Mouse (Mus musculus): ENCODE results near the gene Cp. TPM values are rescaled to one million over a fixed set of nuclear protein-coding genes. Genes with fewer than 3 reads are reported as not detected.
A peak's percentile ranks its signal among the peaks of the same experiment; 100 is the strongest.
"Not testable (repeated sequence)": the region's sequence is repeated elsewhere in the genome, so short reads cannot be mapped to it uniquely, and the experiment has no call there.

The Cp gene
- polyA plus RNA-seq, 1 experiment from 2014 or later, result 1.8 TPM

GRCm38 (mm10) chr3:20041461-20041860, 84.6 kb downstream of the Cp start:
- H3K9me3 ChIP-seq (ENCODE audit: control insufficient read depth, low read length); H3K4me3 ChIP-seq (ENCODE audit: low read length); H3K4me2 ChIP-seq (ENCODE audit: low read depth, low read length); H3K36me3 ChIP-seq (ENCODE audit: control insufficient read depth, insufficient read depth, low read length); H3K27me3 ChIP-seq (replicated peaks; ENCODE audit: control insufficient read depth, insufficient read depth, low read length); H3K4me1 ChIP-seq (ENCODE audit: control insufficient read depth, insufficient read depth, low read length); H3K9ac ChIP-seq (ENCODE audit: low read depth, low read length); H3K27ac ChIP-seq (ENCODE audit: low read length); ATAC-seq: not testable (repeated sequence)
- WGBS, result 92% methylated on average over 7 of the region's 7 CpGs

GRCm38 (mm10) chr3:20044736-20045135, 87.9 kb downstream of the Cp start:
- H3K4me3 ChIP-seq (ENCODE audit: low read length); H3K9me3 ChIP-seq (ENCODE audit: control insufficient read depth, low read length); H3K4me2 ChIP-seq (ENCODE audit: low read depth, low read length); H3K4me1 ChIP-seq (ENCODE audit: control insufficient read depth, insufficient read depth, low read length); H3K27me3 ChIP-seq (replicated peaks; ENCODE audit: control insufficient read depth, insufficient read depth, low read length); H3K36me3 ChIP-seq (ENCODE audit: control insufficient read depth, insufficient read depth, low read length); H3K27ac ChIP-seq (ENCODE audit: low read length); ATAC-seq; H3K9ac ChIP-seq (ENCODE audit: low read depth, low read length): not testable (repeated sequence)
- 58% methylated on average over 3 of the region's 3 CpGs for WGBS

- H3K27ac ChIP-seq (ENCODE audit: low read length), result peak within 1 kb of the TSS; percentile 70; the same call in 1 of the 2 replicates
- no peaks in the 10 kb centered on the region for H3K27me3 ChIP-seq (replicated peaks; ENCODE audit: control insufficient read depth, insufficient read depth, low read length)
- H3K36me3 ChIP-seq (ENCODE audit: control insufficient read depth, insufficient read depth, low read length), result peaks cover 3% of the 10 kb centered on the region; the same call in 1 of the 2 replicates
- peak within 1 kb of the TSS; percentile 67 for H3K4me2 ChIP-seq (ENCODE audit: low read depth, low read length)
- H3K9ac ChIP-seq (ENCODE audit: low read depth, low read length), result peak within 1 kb of the TSS; percentile 88
- H3K9me3 ChIP-seq (ENCODE audit: control insufficient read depth, low read length), result no peaks in the 10 kb centered on the region
- under 1% methylated on average over 50 of the region's 54 CpGs for WGBS
- ATAC-seq, result peak; percentile 100
- H3K4me1 ChIP-seq (ENCODE audit: control insufficient read depth, insufficient read depth, low read length), result peaks cover 5% of the 10 kb centered on the region
- peak within 1 kb of the TSS; percentile 83 for H3K4me3 ChIP-seq (ENCODE audit: low read length)
These were observed 100.7 kb downstream of the Cp start, which contains the start of gene Hltf for GRCm38 (mm10) chr3:20057306-20058196. TSS of gene Hltf (plus strand) at chr3:20057811.

- H3K4me2 ChIP-seq (ENCODE audit: low read depth, low read length), result peak overlapping the region; percentile 61
- no peaks in the 10 kb centered on the region for H3K9me3 ChIP-seq (ENCODE audit: control insufficient read depth, low read length)
- H3K9ac ChIP-seq (ENCODE audit: low read depth, low read length), result peak overlapping the region; percentile 88; the same call in 1 of the 2 replicates
- ATAC-seq, result 0 out of 2 replicates have a peak, but pooled peaks have one; percentile 12
- peaks cover 5% of the 10 kb centered on the region for H3K4me1 ChIP-seq (ENCODE audit: control insufficient read depth, insufficient read depth, low read length)
- H3K4me3 ChIP-seq (ENCODE audit: low read length), result peak overlapping the region; percentile 83
- peaks cover 3% of the 10 kb centered on the region; the same call in 1 of the 2 replicates for H3K36me3 ChIP-seq (ENCODE audit: control insufficient read depth, insufficient read depth, low read length)
- no peak overlapping the region; the same call in 1 of the 2 replicates for H3K27ac ChIP-seq (ENCODE audit: low read length)
- H3K27me3 ChIP-seq (replicated peaks; ENCODE audit: control insufficient read depth, insufficient read depth, low read length), result no peaks in the 10 kb centered on the region
- 0% methylated on average over 6 of the region's 9 CpGs for WGBS
These were observed 101.3 kb downstream of the Cp start for GRCm38 (mm10) chr3:20058197-20058541.

Other genes starting within 250 kb of the Cp start
- 9.7 and 9.8 TPM in 2 replicates for gene Hps3, start 78.3 kb downstream of the Cp start, polyA plus RNA-seq (2015; fragmentation: Nextera tagmentation; extraction: Ambion mirVana)
- 14.0 and 16.3 TPM in 2 replicates for gene Hltf, start 100.8 kb downstream of the Cp start, polyA plus RNA-seq (2015; fragmentation: Nextera tagmentation; extraction: Ambion mirVana)
- 47.6 and 51.3 TPM in 2 replicates for gene Gyg, start 198.3 kb downstream of the Cp start, polyA plus RNA-seq (2015; fragmentation: Nextera tagmentation; extraction: Ambion mirVana)

Measured in intestine, embryonic 16.5 days (tissue).